Mouse (Mus musculus): ENCODE data around the gene Fam8a1.
A peak's percentile ranks its signal among the peaks of the same experiment; 100 is the strongest.

Fam8a1 gene

DNA sequence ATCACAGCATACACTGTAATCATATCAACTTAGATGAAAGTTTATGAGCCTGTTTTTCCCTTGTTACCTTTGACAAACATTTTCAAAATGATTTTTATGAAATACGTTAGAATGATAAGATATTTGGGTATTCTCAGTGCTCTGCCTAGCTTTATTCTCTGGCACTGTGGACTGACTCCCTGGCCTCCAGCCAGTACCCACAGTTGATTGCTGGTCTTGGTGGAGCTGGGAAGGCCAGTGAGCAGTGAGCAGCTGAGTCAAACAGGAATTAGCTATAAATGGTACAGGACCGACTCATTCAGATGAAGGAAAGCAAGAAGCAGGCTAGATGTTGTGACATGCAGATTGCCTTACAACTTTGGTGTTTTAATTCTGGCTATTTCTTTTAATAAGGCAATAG lies 5.3 kb downstream of the Fam8a1 start:
- peak; percentile 61 to 71 for DNase-seq (ENCODE audit: inconsistent age in 2 of 2, low spot score in 1 of 2)

DNA sequence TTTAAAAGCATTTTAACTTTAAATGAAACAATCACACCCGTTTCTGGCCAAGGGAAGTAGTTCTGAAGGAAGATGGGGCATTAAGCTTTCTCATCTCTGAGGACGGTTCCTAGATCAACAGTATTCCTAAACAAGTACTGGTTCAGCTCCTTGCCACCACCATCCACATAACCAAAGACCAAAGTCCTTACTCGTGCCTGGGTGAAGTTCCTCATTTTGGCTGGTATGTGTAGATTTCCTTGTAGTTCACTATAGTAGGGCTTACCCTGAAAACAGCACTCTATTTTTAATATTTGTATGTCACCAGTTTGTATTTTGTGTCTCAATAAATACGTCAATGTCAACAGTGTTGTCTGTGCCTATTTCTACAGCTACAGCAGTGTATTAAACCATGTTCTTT lies 8.4 kb downstream of the Fam8a1 start:
- no peak for DNase-seq (ENCODE audit: inconsistent age in 2 of 2, low spot score in 1 of 2)

DNA sequence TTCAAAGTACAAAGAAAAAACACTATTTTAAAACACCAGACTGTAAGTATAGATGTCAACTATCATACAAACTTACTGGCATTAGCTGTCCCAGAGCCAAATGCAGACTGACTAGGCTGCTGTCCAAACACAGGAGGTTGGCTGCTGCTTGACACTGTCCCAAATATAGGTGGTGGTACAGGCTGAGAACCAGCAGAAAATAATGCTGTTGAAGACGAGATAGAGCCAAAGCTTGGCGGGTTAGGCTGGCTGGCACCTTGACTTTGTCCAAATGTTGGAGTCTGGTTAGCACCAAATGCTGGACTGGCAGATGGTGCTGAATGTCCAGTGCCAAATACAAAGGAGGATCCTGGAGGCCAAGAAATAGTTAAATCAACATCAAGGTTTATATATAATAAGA lies 13.6 kb downstream of the Fam8a1 start:
- DNase-seq (ENCODE audit: inconsistent age in 2 of 2, low spot score in 1 of 2) = no peak

DNA sequence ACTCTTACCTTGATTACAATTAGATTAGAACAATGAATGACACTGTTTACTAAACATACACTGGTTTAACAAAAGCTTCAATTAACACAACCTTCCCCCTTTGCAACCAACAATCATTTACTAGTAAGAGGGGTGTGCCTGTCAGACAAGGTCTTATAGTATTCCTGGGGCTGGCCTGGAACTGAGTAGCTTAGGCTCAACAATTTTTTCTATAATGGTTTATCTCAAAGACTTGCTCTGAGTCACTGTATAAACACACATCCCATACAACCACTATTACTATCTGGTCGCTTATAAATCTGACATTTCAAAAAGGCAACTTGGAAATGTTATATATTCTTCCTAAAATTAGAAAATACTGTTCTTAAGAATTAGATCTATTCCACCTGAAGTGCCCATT lies 14.0 kb downstream of the Fam8a1 start:
- no peak for DNase-seq (ENCODE audit: inconsistent age in 2 of 2, low spot score in 1 of 2)

DNA sequence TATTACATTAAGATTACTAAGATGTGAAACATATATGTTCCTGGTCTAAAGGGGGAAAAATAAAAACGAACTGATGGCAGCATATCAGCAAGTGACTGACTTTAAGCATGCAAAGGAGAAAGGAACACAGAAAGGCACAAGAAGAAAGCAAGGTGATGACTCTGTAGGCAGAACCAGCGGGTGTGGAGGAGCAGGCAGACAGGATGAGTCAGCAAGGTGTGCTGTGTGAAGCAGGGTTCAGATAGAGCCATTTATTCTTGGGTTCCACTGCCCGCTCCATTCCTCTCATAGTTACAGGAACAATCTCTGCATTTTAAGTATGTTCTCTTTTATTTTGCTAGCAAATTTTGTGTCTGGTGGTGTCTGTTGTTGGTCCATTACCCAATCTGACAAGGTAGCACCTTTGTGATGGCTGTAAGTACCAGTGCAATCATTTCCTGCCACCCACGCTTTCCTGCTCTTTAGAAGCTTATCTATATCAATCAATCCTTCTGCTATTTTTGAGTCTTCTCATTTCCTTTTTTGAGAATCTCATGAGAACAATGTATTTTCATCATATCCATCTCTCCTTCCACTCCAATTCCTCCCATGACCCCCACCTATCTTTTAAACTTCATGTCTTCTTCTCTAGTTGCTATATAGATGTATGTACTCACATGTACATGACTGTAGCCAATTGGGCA lies 21.4 kb downstream of the Fam8a1 start:
- DNase-seq (ENCODE audit: inconsistent age in 2 of 2, low spot score in 1 of 2) = no peak

DNA sequence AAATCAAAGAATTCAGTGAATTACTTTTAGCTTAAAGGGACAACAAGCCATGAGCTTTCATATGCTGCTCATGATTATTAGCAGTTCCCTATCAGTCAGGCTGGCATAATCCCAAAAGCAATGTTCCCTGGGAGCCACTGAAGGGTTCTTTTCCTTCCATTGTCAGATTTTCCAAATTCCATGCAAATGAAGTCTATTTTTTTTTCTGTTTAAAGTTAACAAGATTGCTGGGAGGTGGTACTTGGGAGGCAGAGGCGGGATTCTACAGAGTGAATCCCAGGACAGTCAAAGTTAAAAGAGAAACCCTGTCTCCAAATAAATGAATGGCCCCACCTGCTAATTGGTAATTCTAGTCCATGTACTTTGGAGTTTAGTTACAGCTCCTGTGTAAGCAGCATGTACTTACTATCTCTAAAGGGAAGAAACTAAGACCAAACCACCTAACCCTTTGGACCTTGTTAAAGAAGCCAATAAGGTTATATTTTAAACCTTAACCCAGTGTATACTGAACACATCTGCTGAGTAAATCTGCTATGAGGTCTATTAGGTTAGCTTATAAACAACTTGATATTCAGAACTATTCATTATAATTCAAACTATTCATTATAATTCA lies 26.1 kb downstream of the Fam8a1 start:
- DNase-seq (ENCODE audit: inconsistent age in 2 of 2, low spot score in 1 of 2) = no peak

DNA sequence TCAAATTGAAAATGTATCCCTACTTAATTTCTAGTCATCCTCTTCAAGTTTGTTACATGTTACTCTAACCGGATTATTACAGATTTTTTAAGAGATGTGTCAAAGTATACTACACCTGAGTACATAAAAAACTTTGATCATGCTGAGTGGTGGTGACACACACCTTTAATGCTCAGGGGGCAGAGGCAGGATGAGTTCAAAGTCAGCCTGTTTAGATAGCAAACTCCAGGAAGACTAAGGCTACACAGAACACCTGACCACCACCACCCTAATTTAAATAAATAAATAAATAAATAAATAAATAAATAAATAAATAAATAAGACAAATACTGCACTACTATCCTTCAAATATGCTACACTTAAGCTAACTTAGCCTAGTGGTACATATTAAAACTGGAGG lies 26.6 kb downstream of the Fam8a1 start:
- DNase-seq (ENCODE audit: inconsistent age in 2 of 2, low spot score in 1 of 2) = no peak

DNA sequence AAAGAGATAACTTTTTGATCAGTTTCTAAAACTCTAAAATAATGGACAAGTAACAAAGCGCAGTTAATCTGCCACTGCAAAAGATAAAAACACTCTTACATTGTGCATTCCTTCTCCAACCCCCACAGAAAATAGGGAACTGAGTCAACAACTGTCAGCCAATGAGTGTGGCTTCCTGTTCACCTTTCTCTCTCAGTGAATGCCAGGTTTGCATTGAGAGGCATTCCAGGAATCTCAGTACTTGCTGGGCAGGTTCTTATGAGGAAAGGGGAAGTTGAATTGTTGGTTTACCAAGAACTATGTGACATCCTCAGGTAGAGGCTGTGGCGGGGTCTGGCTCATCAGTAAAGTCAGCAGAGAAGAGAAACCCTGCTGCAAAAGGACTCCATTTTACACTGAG lies 27.5 kb downstream of the Fam8a1 start:
- no peak for DNase-seq (ENCODE audit: inconsistent age in 2 of 2, low spot score in 1 of 2)

DNA sequence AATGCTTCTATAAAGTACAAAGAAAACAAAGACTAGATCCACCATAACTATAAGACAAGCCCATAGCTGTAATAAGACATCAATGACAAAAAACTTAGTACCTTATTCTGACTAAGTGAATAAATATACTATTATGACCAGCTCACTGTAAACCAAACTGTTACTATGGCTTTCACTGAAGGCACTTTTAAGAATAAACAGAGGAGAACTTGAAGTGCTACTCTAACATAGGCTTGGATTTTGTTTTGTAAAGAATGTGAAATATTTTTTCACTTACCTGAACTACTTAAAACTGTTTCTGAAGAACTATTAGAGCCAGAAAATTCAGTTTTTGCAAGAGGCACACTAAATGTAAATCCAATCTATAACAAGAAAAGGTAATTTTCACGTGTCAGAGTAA lies 30.1 kb downstream of the Fam8a1 start:
- no peak for DNase-seq (ENCODE audit: inconsistent age in 2 of 2, low spot score in 1 of 2)

DNA sequence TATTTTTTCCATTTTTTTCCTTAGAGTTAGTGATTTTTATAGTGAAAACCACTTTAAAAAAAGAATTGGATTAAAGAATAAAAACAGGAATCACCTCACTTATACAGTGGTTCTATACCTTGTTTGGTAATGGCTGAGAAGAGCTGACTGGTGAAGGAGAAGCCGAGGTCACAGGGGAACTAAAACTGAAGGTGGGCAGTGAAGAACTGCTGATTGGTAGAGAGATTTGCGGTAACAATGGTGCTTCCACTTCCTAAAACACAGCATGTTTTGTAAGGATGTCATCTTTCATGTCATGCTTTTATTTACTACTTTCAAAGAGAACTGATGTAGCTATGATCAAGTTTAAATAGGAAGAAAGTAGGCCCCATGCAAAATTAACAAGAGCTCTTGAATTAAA lies 32.2 kb downstream of the Fam8a1 start:
- no peak for DNase-seq (ENCODE audit: inconsistent age in 2 of 2, low spot score in 1 of 2)

DNA sequence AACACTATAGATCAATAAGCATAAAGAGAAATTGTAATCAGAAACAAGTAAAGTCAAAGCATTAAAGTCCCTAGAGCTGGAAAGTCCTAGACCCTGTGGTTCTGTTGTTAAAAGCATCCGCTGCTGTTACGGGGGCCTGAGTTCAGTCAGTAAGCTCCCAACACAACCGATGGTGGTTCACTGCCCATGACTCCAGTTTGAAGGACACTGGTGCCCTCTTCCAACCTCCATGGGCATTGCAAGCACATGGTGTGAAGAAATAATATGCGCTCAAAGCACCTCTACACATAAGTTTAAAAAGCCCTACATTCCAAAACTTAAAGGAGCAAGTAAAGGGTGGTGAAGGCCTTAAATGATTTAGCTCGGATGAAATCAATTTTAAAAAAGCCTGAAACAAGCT lies 33.8 kb downstream of the Fam8a1 start:
- no peak for DNase-seq (ENCODE audit: inconsistent age in 2 of 2, low spot score in 1 of 2)

DNA sequence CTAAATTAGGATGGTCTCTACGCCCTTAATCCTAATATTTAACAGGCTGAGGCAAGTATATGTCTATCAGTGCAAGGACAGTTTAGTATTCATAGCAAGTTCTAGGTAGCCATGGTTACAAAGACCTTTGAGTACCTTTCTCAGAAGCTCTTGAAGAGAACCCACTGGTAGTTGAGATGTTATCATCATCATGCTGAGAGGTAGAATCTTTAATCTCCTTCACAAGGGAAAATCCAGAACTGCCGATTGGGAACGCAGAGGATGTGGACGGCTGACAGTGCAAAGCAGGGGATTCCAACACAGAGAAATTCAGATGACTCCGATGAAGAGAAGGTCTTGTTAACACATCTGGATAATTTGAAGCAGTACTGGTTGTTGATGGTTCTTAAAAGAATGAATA lies 44.2 kb downstream of the Fam8a1 start:
- no peak for DNase-seq (ENCODE audit: inconsistent age in 2 of 2, low spot score in 1 of 2)

DNA sequence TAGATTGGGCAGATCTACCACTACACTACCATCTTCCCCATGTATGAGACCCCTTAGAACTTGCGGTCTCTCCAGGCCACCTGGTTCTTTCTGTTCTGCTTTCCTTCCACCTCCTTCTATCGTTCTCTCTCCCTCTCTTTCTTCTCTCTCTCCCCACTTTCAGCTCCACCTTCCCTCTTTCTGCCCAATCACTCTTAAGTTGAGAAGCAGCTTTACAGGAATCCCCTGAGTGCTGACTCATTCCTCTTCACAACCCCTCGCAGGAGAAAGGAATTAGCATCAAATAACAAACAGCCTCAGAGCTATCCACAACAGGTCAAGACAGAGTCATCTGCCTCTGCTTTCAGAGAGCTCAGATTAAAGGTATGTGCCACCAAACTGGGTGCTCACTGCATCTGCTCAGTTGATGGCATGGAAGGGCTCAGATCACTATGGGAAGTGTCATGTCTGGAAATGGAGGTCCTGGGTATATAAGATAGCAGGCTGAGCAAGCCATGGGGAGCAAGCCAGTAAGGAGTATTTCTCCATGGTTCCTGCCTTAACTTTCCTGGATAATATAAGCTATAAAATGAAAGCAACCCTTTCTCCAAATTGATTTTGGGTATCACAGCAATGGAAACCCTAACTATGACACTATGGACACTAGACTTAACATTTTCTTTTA lies 46.8 kb downstream of the Fam8a1 start:
- no peak for DNase-seq (ENCODE audit: inconsistent age in 2 of 2, low spot score in 1 of 2)

DNA sequence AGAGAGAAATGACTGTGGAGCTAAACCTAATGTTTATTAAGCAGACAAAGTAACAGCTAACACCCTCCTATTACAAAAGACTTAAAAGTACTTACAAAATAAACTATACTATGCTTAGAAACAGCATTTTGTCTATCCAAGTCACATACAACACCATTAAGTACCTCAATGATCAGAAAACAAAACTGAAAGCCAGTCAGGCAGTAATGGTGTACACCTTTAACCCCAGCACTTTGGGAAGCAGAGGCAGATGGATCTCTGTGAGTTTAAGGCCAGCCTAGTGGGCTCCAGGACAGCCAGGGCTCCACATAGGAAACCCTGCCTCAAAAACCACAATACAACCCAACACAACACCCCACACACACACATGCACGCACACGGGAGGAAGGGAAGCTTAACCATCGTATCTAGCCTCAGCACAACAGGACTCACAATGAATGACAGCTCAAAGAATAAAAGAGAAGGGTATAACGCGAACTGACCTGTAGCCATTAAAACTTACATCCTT lies 49.6 kb downstream of the Fam8a1 start:
- no peak for DNase-seq (ENCODE audit: inconsistent age in 2 of 2, low spot score in 1 of 2)

DNA sequence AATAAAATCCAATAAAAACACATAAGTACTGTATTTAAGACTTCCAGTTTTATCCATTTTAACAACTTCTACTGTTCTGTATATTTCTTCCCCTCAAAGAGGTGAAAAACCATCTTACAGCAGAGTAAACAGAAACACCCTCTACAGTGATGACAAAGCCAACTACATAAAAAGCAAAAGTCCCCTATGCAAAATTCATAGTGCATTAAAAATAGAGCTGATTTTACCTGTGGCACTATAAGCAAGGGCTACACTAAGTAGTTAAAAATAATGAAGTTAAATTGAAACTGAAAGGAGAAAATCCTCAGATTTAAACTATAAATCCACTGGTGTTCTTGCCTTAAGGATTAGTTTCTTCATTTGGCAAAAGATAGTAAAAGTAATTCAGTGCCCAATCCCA lies 51.7 kb downstream of the Fam8a1 start:
- no peak for DNase-seq (ENCODE audit: inconsistent age in 2 of 2, low spot score in 1 of 2)

DNA sequence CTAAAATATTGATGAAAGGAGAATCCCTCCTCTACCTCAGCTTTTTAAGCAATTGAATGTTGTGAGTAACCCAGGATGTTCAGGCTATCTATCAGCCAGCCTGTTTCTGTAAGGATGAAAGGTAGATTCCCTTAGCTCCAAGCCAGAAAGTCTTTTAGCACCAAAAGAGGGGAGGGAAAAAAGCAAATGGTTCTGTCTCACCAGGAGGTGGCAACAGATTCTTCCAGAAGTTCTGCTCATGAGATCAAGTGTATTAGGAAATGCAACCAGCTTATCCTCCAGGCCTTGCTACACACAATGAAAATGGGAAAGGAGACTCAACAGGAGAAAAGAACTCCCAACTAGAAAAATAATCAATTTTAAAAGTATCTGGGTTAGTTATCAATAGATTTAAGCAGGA lies 55.0 kb downstream of the Fam8a1 start:
- peak in 1 of 2 experiments; percentile 46 for DNase-seq (ENCODE audit: inconsistent age in 2 of 2, low spot score in 1 of 2)

DNA sequence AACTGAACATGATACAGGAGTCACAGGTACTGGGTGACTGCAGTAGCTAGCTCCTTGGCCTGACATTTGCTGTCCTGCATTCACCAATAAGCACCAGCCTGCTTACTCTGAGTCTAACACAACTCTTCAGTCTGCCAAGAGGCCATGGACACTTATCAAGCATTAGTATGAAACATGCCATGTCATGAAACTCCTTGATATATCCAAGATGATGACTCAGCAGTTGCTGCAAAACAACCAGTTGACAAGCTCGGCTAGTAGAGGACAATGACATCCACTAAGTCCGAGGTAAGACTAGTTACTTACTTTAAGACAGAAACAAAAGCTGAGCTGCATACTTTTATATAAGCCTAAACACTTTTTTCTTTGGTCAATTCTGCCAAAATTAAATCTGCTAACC lies 55.9 kb downstream of the Fam8a1 start:
- DNase-seq (ENCODE audit: inconsistent age in 2 of 2, low spot score in 1 of 2) = peak in 1 of 2 experiments; percentile 62

DNA sequence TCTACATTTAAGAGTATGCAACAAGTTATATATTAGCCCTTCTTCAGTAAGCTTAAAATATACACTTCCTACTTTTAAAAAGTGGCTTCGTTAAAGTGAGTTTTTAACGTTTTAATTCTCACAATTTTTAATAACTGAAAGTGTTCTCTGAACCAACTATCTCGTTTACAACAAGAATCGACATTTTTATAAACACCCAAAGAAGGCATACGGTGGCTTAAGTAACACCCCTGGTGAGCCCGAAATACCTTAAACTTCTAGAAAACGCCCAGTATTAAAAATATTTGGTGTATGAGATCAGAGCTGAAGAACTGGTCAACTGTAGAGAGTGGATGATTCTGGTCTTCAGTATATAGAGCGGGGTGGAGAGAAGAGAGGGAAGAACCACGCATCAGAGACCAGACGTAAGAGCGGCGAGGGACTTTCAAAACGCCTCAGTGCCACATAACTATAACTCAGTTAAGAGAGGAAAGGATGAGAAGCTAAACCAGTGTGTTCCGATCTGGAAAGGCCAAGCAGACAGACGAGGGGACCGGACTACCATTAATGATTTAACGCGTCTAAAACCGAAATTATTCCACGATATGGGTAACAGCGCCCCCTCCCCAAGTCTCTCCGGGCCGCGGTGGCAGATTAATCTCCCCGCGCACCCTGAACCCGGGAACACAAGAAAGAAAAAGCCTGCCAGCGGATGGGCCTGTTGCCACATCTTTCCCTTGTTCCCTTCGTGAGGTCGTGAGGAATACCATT lies 57.1 kb downstream of the Fam8a1 start:
- peak in 1 of 2 experiments; percentile 74 for DNase-seq (ENCODE audit: inconsistent age in 2 of 2, low spot score in 1 of 2)

DNA sequence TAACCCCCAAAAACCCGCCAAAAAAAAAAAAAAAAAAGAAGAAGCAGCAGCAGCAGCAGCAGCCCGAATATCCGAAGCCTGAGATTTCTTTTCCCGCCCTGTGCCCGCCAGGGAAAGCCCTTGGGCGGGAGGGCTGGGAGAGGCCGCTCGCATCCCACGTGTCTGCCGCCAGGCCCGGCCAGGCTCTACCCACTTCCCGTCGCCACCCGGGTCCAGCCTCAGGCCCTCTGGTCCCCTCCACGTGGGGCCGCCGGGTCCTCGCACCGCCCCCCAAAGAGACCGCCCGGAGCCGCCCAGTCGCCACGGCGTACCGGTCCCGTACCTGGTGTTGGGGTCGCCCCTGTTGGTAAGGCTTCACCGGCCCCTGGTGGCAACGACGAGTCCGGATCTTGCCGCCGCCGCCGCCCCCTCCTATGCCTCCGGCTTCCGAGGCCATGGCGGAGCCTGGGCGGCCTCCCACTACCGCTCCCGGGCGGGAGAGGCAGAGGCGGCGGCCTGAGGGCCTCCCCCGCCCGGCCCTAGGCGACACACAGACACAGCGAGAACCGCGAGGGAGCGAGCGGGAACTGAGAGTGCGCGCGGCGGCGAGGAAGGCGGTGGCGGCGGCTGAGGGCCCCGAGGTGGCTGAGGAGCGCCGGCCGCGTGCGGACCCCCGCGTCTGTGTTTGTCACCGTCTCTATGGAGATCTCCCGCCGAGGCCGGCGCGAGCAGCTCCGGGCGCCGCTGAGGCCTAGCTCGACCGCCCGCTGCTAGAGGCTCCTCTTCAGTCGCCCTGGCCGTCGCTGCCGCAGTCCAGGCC lies 57.9 kb downstream of the Fam8a1 start:
- peak; percentile 76 to 91 for DNase-seq (ENCODE audit: inconsistent age in 2 of 2, low spot score in 1 of 2)

Measured in adrenal gland, adult (tissue).